Mouse (Mus musculus): ENCODE measurements around the gene Gmeb2. TPM values are rescaled to one million over a fixed set of nuclear protein-coding genes. Genes with fewer than 3 reads are reported as not detected.

Gmeb2 gene
- total and polyA plus RNA-seq, 2 experiments = 7.4 to 16.1 TPM

DNA sequence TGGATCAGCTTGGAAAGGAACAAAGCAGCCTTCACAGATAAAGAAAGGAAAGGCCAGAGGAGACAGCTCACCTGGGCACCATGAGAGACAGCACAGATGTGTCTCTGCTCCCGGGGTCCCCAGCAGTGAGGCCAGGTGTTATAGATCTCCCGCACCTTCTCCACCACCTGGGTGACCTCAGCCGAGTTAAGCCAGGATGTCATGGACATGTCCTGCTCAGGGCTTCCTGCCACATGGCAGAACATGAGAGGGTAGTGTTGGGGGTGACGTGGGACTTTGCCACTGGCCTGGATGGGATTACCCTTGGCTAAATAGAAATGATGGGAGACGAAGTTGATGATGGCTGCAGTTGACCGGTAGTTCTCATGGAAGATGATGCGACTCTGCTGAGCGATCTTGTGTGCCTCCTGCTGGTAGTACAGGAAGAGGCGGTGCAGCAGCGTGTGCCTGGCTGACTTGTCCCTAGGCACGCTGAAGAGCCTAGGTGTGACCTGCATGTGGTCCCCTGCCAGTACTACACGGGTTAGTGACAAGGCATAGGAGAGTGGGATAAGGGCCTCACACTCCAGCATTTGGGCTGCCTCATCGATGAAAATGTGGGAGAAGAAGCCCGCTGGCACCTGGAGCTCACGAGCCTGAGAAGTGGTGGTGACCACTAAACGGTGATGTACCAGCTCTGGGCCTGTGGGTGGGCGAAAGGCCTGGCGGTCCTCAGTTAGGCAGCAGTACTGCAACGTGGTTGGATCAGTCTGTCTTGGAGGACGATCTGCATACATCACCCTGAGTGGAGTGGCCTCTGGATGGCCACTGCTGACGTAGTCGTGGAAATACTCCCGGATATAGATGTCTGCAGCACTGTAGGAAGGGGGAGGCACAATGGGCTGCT is 51.9 kb downstream of the Gmeb2 start:
- H3K4me3 ChIP-seq (ENCODE audit: insufficient read depth, low read depth, low read length) = no peak overlapping the region
- H3K27ac ChIP-seq (replicated peaks; ENCODE audit: insufficient read depth, low read depth, low read length) = no peak overlapping the region
- 86% methylated on average over 23 of the region's 23 CpGs for WGBS
- no peaks in the 10 kb centered on the region for H3K27me3 ChIP-seq (ENCODE audit: control insufficient read depth, insufficient read depth, low read length)
- DNase-seq (ENCODE audit: extremely low read depth, low read depth, low spot score) = no peak
- peak; percentile 47 for TF ChIP-seq CTCF (IDR thresholded peaks at IDR 0.05; ENCODE audit: low read depth, low read length)
- TF ChIP-seq POLR2A (IDR thresholded peaks at IDR 0.05; ENCODE audit: extremely low read depth, insufficient read depth, low read length) = no peak
- H3K36me3 ChIP-seq (ENCODE audit: control insufficient read depth, insufficient read depth, low read length) = peaks cover 40% of the 10 kb centered on the region
- peaks cover 18% of the 10 kb centered on the region for H3K4me1 ChIP-seq (ENCODE audit: control insufficient read depth, insufficient read depth, low read length)
- H3K79me2 ChIP-seq (ENCODE audit: control insufficient read depth, insufficient read depth, low read length) = peaks cover 26% of the 10 kb centered on the region
- H3K9ac ChIP-seq (ENCODE audit: low read depth, low read length) = no peak overlapping the region

GRCm38 (mm10) chr2:181234680-181235079 is 53.2 kb downstream of the Gmeb2 start:
- no peak overlapping the region for H3K9ac ChIP-seq (ENCODE audit: low read depth, low read length)
- H3K4me3 ChIP-seq (ENCODE audit: insufficient read depth, low read depth, low read length) = no peak overlapping the region
- 88% methylated on average over 11 of the region's 11 CpGs for WGBS
- H3K27me3 ChIP-seq (ENCODE audit: control insufficient read depth, insufficient read depth, low read length) = no peaks in the 10 kb centered on the region
- peaks cover 14% of the 10 kb centered on the region; the same call in 1 of the 2 replicates for H3K79me2 ChIP-seq (ENCODE audit: control insufficient read depth, insufficient read depth, low read length)
- peaks cover 48% of the 10 kb centered on the region for H3K36me3 ChIP-seq (ENCODE audit: control insufficient read depth, insufficient read depth, low read length)
- no peak overlapping the region for H3K27ac ChIP-seq (replicated peaks; ENCODE audit: insufficient read depth, low read depth, low read length)
- TF ChIP-seq POLR2A (IDR thresholded peaks at IDR 0.05; ENCODE audit: extremely low read depth, insufficient read depth, low read length) (no peak), CTCF (IDR thresholded peaks at IDR 0.05; ENCODE audit: low read depth, low read length) (no peak)
- DNase-seq (ENCODE audit: extremely low read depth, low read depth, low spot score) = no peak
- H3K4me1 ChIP-seq (ENCODE audit: control insufficient read depth, insufficient read depth, low read length) = peaks cover 6% of the 10 kb centered on the region

GRCm38 (mm10) chr2:181233443-181233842 is 54.4 kb downstream of the Gmeb2 start:
- 96% methylated on average over 15 of the region's 15 CpGs for WGBS
- Histone ChIP-seq H3K9ac (ENCODE audit: low read depth, low read length) (no peak overlapping the region), H3K4me3 (ENCODE audit: insufficient read depth, low read depth, low read length) (no peak overlapping the region), H3K36me3 (ENCODE audit: control insufficient read depth, insufficient read depth, low read length) (peaks cover 58% of the 10 kb centered on the region), H3K27ac (replicated peaks; ENCODE audit: insufficient read depth, low read depth, low read length) (no peak overlapping the region), H3K79me2 (ENCODE audit: control insufficient read depth, insufficient read depth, low read length) (peaks cover 5% of the 10 kb centered on the region; the same call in 1 of the 2 replicates), H3K4me1 (ENCODE audit: control insufficient read depth, insufficient read depth, low read length) (no peaks in the 10 kb centered on the region; the same call in 1 of the 2 replicates), H3K27me3 (ENCODE audit: control insufficient read depth, insufficient read depth, low read length) (no peaks in the 10 kb centered on the region)
- DNase-seq (ENCODE audit: extremely low read depth, low read depth, low spot score) = no peak
- TF ChIP-seq POLR2A (IDR thresholded peaks at IDR 0.05; ENCODE audit: extremely low read depth, insufficient read depth, low read length) = no peak

DNA sequence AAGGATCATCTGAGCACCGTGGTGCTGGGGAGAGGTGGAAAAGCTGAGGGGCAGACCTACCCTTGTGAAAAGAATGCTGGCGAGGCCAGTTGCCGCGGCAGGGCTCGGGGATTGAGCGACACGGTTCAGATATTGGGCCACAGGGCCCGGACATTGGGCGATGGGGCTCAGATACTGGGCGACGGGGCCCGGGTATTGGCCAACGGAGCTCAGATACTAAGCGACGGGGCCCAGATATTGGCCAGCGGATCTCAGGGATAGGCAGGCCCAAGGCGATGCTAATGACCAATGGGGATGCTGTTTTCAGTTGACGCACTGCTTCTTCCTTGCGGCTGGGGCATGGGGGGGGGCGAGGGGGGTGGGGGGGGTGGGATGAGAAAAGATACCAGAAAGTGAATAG is 56.7 kb downstream of the Gmeb2 start:
- no peak overlapping the region for H3K4me3 ChIP-seq (ENCODE audit: insufficient read depth, low read depth, low read length)
- H3K27me3 ChIP-seq (ENCODE audit: control insufficient read depth, insufficient read depth, low read length) = no peaks in the 10 kb centered on the region
- no peaks in the 10 kb centered on the region; the same call in 1 of the 2 replicates for H3K4me1 ChIP-seq (ENCODE audit: control insufficient read depth, insufficient read depth, low read length)
- H3K9ac ChIP-seq (ENCODE audit: low read depth, low read length) = no peak overlapping the region
- DNase-seq (ENCODE audit: extremely low read depth, low read depth, low spot score) = no peak
- TF ChIP-seq CTCF (IDR thresholded peaks at IDR 0.05; ENCODE audit: low read depth, low read length) = no peak
- no peak for TF ChIP-seq POLR2A (IDR thresholded peaks at IDR 0.05; ENCODE audit: extremely low read depth, insufficient read depth, low read length)
- H3K36me3 ChIP-seq (ENCODE audit: control insufficient read depth, insufficient read depth, low read length) = peaks cover 64% of the 10 kb centered on the region
- no peaks in the 10 kb centered on the region for H3K79me2 ChIP-seq (ENCODE audit: control insufficient read depth, insufficient read depth, low read length)
- 94% methylated on average over 20 of the region's 20 CpGs for WGBS
- H3K27ac ChIP-seq (replicated peaks; ENCODE audit: insufficient read depth, low read depth, low read length) = no peak overlapping the region

DNA sequence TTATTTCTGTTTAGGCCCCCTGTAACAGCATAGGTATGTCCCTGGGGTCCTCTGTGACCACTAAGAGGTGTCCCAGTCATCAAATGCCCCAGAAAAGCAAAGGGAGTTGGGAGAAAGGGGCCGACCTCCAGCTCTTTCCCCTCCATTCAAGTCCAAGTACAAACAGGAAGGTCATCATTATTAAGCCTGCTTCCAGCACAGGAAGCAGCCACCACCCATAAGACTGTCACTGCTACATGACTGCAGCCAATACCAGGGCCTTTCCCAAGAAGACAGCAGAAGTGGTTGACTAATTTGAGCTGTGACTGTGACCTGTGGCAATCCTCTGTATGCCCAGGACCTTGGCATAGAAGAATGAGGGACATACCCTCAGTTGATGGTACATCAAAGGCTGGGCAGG is 59.5 kb downstream of the Gmeb2 start:
- Histone ChIP-seq H3K27ac (replicated peaks; ENCODE audit: insufficient read depth, low read depth, low read length) (no peak overlapping the region), H3K27me3 (ENCODE audit: control insufficient read depth, insufficient read depth, low read length) (no peaks in the 10 kb centered on the region), H3K36me3 (ENCODE audit: control insufficient read depth, insufficient read depth, low read length) (peaks cover 52% of the 10 kb centered on the region), H3K79me2 (ENCODE audit: control insufficient read depth, insufficient read depth, low read length) (no peaks in the 10 kb centered on the region), H3K4me1 (ENCODE audit: control insufficient read depth, insufficient read depth, low read length) (peaks cover 6% of the 10 kb centered on the region), H3K9ac (ENCODE audit: low read depth, low read length) (no peak overlapping the region), H3K4me3 (ENCODE audit: insufficient read depth, low read depth, low read length) (no peak overlapping the region)
- TF ChIP-seq CTCF (IDR thresholded peaks at IDR 0.05; ENCODE audit: low read depth, low read length) (no peak), POLR2A (IDR thresholded peaks at IDR 0.05; ENCODE audit: extremely low read depth, insufficient read depth, low read length) (no peak)
- DNase-seq (ENCODE audit: extremely low read depth, low read depth, low spot score) = no peak
- WGBS = 76% methylated on average over 1 of the region's 1 CpGs

GRCm38 (mm10) chr2:181227122-181227521 is 60.7 kb downstream of the Gmeb2 start:
- H3K4me1 ChIP-seq (ENCODE audit: control insufficient read depth, insufficient read depth, low read length) = peaks cover 6% of the 10 kb centered on the region

More at GRCm38 (mm10) chr2:181227122-181227521, 60.7 kb downstream of the Gmeb2 start:
- Histone ChIP-seq H3K27ac (replicated peaks; ENCODE audit: insufficient read depth, low read depth, low read length) (no peak overlapping the region), H3K27me3 (ENCODE audit: control insufficient read depth, insufficient read depth, low read length) (no peaks in the 10 kb centered on the region), H3K9ac (ENCODE audit: low read depth, low read length) (no peak overlapping the region), H3K36me3 (ENCODE audit: control insufficient read depth, insufficient read depth, low read length) (peaks cover 47% of the 10 kb centered on the region), H3K79me2 (ENCODE audit: control insufficient read depth, insufficient read depth, low read length) (no peaks in the 10 kb centered on the region), H3K4me3 (ENCODE audit: insufficient read depth, low read depth, low read length) (no peak overlapping the region)
- no peak for DNase-seq (ENCODE audit: extremely low read depth, low read depth, low spot score)
- WGBS = 72% methylated on average over 3 of the region's 3 CpGs
- TF ChIP-seq POLR2A (IDR thresholded peaks at IDR 0.05; ENCODE audit: extremely low read depth, insufficient read depth, low read length) (no peak), CTCF (IDR thresholded peaks at IDR 0.05; ENCODE audit: low read depth, low read length) (no peak)

Data from liver, adult 2 months (tissue).